Mouse (Mus musculus) heart, adult 9 months (tissue): ENCODE results near the gene Crygb.
A peak's percentile ranks its signal among the peaks of the same experiment; 100 is the strongest.
"Not testable (repeated sequence)": the region's sequence is repeated elsewhere in the genome, so short reads cannot be mapped to it uniquely, and the experiment has no call there.

Experiments used
- DNase-seq, 2 experiments: peaks; one replicate each; pipeline ENCODE4 v3.0.0; 2022; ENCODE audit warnings: low spot score in 2 of 2

The Crygb gene

DNA sequence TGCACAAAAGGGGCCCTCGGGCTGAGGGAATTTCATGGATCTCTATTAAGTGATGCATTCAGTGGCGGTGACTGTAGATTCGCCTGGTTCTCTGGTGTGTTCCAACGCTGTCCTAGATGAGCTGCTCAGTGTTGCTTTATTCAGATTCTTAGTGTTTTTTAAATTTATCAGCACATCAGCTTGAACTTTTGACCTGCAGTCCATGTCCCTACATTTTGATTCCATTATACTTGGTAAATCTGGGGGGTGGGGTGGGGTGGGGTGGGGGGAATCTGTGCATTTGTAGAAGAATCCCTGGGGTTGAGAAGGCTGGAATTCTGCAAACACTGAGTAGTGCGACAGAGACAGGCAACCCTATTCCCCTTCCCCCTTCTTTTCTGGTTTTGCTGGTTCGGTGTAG is 8.5 kb downstream of the Crygb start, which contains the start of gene Crygc:
Gene Crygc, minus strand, starts transcription at position 101 of the 400 bp plus-strand sequence.
- DNase-seq = no peak

DNA sequence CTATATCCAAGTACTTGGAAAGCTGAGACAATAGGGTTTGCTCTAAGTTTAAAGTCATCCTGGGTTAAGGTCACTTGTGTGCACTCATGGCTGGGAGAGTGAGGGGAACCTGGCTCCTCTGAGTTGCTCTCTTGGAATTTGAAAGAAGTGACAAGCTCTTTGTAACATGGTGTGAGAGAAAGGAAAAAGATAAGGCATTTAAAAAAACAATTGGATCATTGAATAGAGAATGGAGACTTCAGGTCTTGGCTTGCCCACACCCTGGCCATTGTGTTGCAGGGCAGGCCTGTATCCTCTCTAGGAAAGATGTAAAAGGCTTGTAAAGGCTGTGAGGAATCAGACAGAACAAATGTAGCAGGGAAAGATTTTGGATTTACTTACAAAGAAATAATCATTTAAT is 14.2 kb downstream of the Crygb start:
- no peak for DNase-seq

DNA sequence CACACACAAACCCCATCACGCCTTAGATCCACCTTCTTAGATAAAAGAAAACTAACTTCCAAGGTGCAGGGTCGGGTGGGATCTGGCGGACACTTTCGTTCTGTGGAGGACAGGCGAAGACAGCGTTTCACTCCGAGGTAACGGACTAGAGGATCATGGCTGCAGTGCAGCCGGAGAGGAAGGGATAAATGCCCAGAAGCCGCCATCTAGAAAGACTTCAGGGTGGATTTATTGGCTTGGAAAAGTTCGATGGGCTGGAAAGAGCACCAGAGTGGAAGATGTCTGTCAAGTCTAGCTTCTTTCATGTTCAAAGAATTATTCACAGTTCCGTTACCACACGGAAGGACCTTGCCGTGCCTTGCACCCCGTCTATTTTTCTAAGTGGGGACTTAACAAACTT is 17.9 kb downstream of the Crygb start:
- no peak for DNase-seq

DNA sequence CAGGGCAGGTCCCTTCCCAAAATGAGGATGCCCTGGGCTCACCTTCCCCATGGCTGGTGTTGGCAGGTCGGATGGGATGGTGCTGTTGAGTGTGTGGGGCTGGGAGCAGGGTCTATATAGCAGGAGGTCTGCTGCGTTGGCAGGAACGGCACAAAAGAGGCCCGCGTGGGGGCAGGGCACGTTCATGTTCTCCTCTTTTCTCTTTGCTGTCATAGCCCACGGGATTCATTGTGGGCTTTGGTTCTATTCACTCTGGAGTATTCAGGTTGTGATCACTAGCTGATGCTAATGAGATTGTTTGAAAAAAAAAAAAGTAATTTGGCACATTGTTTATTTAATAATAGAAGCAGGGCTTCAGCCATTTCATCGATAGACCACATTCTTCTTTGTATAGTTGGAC is 18.7 kb downstream of the Crygb start, which contains the start of gene Crygd:
Gene Crygd, minus strand, starts transcription at position 101 of the 400 bp plus-strand sequence.
- DNase-seq = no peak

DNA sequence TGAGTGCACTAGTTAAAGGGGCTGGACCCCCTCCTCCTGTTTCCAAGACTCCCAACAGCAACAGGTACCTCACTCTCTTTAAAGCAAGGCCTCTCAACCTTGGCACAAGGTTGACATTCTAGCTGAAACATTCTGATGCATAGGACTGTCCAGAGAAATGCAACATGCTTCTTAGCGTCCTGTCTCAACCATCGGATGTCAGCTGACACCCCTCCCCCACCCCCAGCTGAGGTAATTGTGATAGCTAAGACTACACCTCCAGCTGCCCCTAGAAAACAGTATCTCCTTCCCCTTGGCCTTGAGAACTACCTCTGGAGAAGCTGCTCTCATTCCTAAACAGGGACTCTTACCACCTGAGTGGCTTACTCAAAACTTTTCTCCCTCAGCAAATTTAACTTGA is 29.9 kb downstream of the Crygb start:
- DNase-seq = no peak

DNA sequence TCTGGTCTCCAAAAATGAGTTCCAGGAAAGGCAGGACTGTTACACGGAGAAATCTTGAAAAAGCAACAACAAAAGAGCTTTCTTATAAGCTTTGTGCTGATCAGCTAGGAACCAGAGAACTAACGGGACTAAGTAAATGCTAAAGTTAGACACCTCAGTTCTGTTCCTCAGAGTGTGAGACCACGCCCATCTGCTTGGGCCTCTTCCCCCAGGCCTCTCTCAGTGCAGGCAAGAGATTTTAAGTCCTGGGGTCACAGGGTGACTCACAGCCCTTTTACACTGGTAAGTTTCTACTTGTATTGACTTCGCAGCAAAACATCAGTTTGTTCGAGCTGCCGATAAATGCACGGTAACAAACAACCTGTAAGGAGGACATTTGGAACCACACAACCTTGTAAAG is 30.4 kb downstream of the Crygb start:
- no peak for DNase-seq

DNA sequence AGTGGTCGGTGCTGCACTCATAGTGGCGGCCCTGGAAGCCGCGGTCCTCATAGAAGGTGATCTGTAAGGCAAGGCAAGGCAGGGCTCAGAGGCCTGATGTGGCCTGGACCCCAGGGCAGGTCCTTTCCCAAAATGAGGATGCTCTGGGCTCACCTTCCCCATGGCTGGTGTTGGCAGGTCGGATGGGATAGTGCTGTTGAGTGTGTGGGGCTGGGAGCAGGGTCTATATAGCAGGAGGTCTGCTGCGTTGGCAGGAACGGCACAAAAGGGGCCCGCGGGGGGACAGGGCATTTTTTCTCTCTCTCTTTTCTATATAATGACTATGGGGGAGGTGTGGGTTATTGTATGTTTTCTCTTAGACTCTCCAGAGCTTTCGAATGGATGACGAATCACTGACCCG is 31.1 kb downstream of the Crygb start, which contains the start of gene Cryge:
Gene Cryge, minus strand, starts transcription at position 198 of the 400 bp plus-strand sequence.
- DNase-seq = not testable (repeated sequence)

DNA sequence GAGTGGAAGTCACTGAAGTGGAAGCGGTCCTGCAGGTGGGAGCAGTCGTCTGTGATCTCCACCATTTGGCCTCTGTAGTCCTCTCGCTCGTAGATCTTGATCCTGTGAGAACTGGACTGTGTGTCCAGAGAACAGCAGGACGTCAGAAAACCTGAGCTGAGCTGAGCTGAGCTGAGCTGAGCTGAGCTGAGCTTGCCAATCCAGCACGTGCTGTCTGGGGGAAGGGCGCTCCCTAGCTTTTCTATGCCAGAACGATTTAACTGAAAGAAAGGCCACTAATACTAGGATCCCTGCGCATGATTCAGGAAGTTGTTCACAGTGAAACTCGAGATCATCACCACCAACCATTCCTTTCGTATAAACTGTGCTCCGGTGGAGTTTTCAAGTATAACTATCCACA is 33.3 kb downstream of the Crygb start:
- DNase-seq = no peak

DNA sequence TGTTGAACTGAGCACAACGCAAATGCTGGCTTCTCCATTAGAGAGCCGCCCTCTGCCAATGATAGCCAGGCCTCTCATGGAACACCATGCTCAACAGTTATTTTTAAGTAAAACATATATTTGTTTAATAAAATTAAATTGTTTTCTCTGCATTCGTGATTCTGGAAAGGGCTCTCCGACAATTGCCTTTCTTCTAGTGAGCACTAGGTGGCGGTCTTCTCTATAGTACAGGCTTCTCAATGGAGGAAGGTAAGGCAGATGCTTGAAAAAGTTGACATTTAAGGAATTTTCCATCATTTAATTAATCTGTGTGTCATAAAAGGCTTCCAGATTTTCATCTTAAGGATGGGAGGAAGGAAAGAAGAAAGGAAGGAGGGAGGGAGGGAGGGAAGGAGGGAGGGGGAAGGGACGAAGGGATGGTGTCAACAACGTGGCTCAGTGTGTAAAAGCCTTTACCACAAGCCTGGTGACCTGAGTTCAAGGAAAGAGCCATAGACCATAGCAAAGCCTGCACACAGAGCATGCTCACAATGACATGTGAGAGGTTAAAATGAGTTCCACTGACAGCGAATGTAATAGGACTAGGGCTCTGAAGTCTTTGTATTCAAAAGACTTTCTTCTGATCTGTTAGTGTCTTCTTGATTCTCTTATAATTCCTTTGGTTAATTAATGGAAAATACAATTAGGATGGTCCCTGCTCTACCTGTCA is 35.5 kb downstream of the Crygb start:
- peak in 1 of 2 experiments; percentile 4 for DNase-seq

DNA sequence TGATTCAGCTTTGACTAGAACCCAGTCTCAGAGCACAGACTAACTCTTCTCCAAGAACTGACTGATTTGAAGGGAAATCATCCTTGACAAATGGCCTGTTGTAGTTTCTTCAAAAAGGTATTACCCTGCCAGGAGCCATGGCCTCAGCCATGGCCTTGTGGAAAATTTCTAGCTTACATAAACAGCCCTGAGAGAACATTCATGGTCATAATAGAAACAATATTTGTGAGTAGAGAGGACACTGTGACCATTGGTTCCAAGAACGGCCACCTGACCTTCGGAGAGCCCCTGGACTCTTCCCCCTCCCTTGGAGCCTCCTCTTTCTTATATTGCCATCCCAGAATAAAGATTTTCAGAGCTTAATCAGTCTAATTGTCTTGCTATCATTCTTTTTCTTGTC is 38.7 kb downstream of the Crygb start:
- no peak for DNase-seq

DNA sequence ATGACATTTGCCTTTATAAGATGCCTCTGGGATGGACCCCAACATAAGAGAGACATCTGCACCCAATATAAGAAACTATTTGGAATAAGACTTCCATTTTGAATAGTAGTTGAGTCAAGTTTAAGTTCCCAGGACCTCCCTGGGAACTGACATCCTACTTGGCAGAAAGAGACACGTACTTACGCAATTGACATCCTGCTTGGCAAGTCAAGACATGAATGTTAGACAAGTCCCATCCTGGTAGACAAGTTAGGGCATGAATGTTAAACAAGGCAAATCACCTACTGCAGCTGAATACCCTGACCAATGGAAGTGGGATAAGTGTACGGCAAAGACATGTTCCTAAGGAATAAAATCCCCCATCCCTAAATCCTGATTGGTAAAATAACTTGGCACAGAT is 40.3 kb downstream of the Crygb start:
- no peak for DNase-seq

DNA sequence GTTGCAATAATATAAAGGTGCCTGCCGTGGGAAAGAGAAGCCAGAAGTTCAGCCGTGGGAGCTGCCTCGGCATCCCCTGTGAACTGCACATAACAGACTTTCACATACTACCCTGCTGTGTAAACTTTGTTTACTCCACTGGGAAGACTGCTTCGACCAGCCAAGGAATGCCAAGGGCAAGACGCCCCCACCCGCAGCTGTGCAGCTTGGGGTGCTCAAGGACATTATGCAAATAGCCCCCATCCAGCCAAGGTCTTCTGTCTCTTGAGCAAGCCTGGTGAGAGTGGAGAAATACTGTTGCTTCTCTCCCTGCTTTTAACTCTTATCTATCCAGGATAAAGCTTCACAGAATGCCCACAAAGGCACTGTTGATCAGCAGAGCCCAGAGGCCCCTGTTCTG is 41.3 kb downstream of the Crygb start:
- DNase-seq = no peak

DNA sequence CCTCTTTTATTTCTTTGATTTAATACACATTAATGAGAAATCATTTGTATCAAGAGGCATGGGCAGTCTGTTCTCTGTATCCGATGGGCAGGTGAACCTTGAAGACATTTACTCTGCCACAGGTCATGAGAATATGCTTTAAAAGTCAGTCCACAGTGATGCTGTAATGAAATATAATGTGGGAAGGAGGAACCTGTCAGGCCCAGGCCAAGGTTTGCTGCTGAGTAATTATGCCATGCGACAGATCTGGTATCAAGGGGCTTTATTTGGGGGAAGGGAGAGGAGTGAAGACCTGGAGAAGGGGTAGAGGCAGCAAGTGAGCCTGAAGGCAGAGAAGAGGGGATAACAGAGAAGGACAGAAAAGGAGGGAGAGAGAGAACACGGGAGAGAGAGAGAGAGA is 42.4 kb downstream of the Crygb start:
- DNase-seq = no peak

DNA sequence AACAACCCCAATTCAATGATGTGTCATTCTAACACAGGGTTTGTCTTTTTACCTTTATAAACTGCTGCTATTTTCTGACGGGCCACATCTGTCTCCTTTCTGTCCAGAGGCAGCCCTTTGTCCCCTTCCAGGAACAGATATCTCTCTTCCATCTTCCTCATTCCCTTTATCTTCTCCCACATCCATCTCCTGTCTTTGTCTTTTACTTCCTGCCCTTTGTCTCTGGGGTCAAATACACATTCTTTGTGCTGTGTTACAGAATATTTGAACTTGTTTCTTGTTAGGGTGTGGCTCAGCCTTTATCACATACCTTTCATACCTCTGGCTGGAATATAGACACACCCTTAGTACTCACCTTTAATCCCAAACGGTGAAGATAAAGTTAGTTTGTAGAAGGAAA is 44.5 kb downstream of the Crygb start:
- DNase-seq = no peak

DNA sequence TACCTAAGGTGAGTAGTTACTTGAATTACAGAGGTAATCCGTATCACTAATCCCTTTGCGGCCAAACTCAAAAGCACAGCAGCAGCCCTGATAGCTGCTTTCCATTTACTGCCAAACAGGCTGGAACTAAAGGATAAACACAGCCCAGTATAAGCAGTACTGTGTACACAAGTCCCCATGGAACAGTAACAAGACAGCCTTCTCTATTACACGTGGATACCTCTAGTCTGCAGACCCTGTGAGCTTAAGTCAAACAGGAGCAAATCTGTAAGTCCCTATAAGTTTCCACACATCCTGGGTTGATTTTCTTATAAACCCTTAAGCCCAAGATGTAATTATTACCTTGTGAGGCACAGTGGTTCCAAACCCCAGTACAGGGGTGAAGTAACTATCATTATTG is 46.6 kb downstream of the Crygb start:
- DNase-seq = no peak

DNA sequence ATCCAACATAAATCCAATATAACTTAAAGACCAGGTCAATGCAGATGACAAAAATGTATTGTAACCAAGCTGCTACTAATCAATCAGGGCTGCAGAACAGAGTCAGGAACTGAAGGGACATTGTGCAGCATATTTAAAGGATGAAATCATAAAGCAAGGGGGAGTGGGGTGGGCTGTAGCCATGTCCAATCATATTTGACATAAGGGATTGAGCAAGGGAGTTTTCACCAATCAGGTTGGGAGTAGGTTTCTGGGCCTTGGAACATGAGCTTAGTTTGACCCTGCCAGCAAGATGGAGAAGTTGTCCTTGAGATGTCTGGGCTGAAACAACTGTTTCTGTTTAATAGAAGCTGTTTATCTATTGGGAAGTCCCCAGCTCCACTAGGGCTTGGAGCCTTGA is 49.4 kb downstream of the Crygb start, which contains the start of gene Akr1cl:
Gene Akr1cl, minus strand, starts transcription at position 119 of the 400 bp plus-strand sequence.
- no peak for DNase-seq
